24 mouse cellular contexts compared by ENCODE assay signal in genomic region chr19:30451543-30451920, GRCm38 (mm10).
DNase-seq lines count a peak whose midpoint lies in the region; ATAC-seq and TF ChIP-seq lines count a peak whose summit lies in the region.
"Had no signal": no experiment of that assay in that cellular context is flagged by ENCODE, and none has a peak within 500 bp of the region (broad histone marks: within the 10 kb centered on the region; RNA-seq: fewer than 3 reads in every experiment).

No protein-coding gene starts in this region.

- no peak for TF ChIP-seq CTCF in gastrocnemius, adult 2 months (IDR thresholded peaks at IDR 0.05)
- TF ChIP-seq CTCF in brain, embryonic 14.5 days (IDR thresholded peaks at IDR 0.05; ENCODE audit: borderline replicate concordance, extremely low read depth, insufficient read depth, insufficient read length) = no peak

- WGBS in embryonic facial prominence, embryonic 15.5 days = 41% methylated on average over 8 of the region's 8 CpGs

- no peak for DNase-seq in gastrocnemius, adult 2 months
- DNase-seq in gastrocnemius, postnatal 36 days = no peak
- peak; percentile 1 for DNase-seq in lung, postnatal 10 days
- no peak for DNase-seq in lung, postnatal 25 days (ENCODE audit: low spot score)
- peak; percentile 45 for DNase-seq in brain, embryonic 14.5 days (ENCODE audit: low read depth)
- DNase-seq in adrenal gland, postnatal 4 days (ENCODE audit: low spot score in 2 of 2) = no peak
- no peak for DNase-seq in gastrocnemius, adult 18-20 months (ENCODE audit: low spot score)
- DNase-seq: adrenal gland, adult 8-10 months; cerebellum, adult 18-20 months; heart, adult 11 months; kidney, adult 11 months; kidney, postnatal 25 days; lung, adult 18-20 months; retina, postnatal 1 day; thymus, adult 18-20 months; thymus, postnatal 4 days had no signal

- no peaks in the 10 kb centered on the region for H3K9me3 ChIP-seq in embryonic facial prominence, embryonic 15.5 days (replicated peaks)
- H3K9me3 ChIP-seq: heart, embryonic 12.5 days; midbrain, embryonic 12.5 days; stomach, embryonic 15.5 days had no signal

- no peak for TF ChIP-seq POLR2A in brain, embryonic 14.5 days (IDR thresholded peaks at IDR 0.05; ENCODE audit: borderline replicate concordance, extremely low read depth, insufficient read depth, insufficient read length, poor library complexity, severe bottlenecking)

- intact Hi-C loops in gastrocnemius, adult 2 months (cut with DNase I) = no loop called here
- intact Hi-C loops in gastrocnemius, postnatal 36 days (cut with DNase I) = no loop called here

- 0 out of 2 replicates have a peak overlapping the region, but pooled peaks have one; percentile 5 for H3K4me3 ChIP-seq in gastrocnemius, adult 2 months
- H3K4me3 ChIP-seq in embryonic facial prominence, embryonic 15.5 days (replicated peaks) = no peak overlapping the region
- H3K4me3 ChIP-seq: heart, embryonic 12.5 days; midbrain, embryonic 12.5 days; stomach, embryonic 15.5 days had no signal

- no peak overlapping the region for H3K27ac ChIP-seq in gastrocnemius, adult 2 months
- H3K27ac ChIP-seq in embryonic facial prominence, embryonic 15.5 days (replicated peaks) = peak overlapping the region; percentile 76
- H3K27ac ChIP-seq: hindbrain, embryonic 14.5 days; macrophage; midbrain, embryonic 12.5 days; stomach, embryonic 15.5 days had no signal

- H3K4me2 ChIP-seq in embryonic facial prominence, embryonic 15.5 days (replicated peaks) = no peak overlapping the region
- H3K4me2 ChIP-seq: heart, embryonic 12.5 days; hindbrain, embryonic 14.5 days; liver, embryonic 11.5 days; midbrain, embryonic 12.5 days; stomach, embryonic 15.5 days had no signal

- H3K36me3 ChIP-seq in embryonic facial prominence, embryonic 15.5 days = no peaks in the 10 kb centered on the region
- H3K36me3 ChIP-seq: heart, embryonic 12.5 days; midbrain, embryonic 12.5 days; stomach, embryonic 15.5 days had no signal

- ATAC-seq in embryonic facial prominence, embryonic 15.5 days (ENCODE audit: insufficient number of reproducible peaks, low FRiP score, low TSS enrichment, low read depth) = no peak
- ATAC-seq: Patski had no signal

- no peak overlapping the region for H3K9ac ChIP-seq in embryonic facial prominence, embryonic 15.5 days
- H3K9ac ChIP-seq: heart, embryonic 12.5 days; hindbrain, embryonic 14.5 days; midbrain, embryonic 12.5 days; stomach, embryonic 15.5 days had no signal

- no peaks in the 10 kb centered on the region for H3K27me3 ChIP-seq in embryonic facial prominence, embryonic 15.5 days
- H3K27me3 ChIP-seq: heart, embryonic 12.5 days; midbrain, embryonic 12.5 days; stomach, embryonic 15.5 days had no signal

- peaks cover 9% of the 10 kb centered on the region; the same call in 1 of the 2 replicates for H3K4me1 ChIP-seq in embryonic facial prominence, embryonic 15.5 days
- H3K4me1 ChIP-seq: heart, embryonic 12.5 days; stomach, embryonic 15.5 days had no signal

Comparison
In these comparisons a context has a peak if more than half of its experiments do, and no peak if none do; other contexts are left out.
1. DNase-seq: peak in lung, postnatal 10 days (single experiment) and brain, embryonic 14.5 days (single experiment); none in gastrocnemius, adult 2 months (single experiment), gastrocnemius, postnatal 36 days (0 of 2), lung, postnatal 25 days (single experiment), adrenal gland, postnatal 4 days (0 of 2) and gastrocnemius, adult 18-20 months (single experiment).